Mouse (Mus musculus): ENCODE data around the gene Gm5901. TPM values are rescaled to one million over a fixed set of nuclear protein-coding genes. Genes with fewer than 3 reads are reported as not detected.
"Not testable (repeated sequence)": the region's sequence is repeated elsewhere in the genome, so short reads cannot be mapped to it uniquely, and the experiment has no call there.

Gm5901 gene
- not detected for polyA plus RNA-seq (2012; fragmentation: generic; extraction: Trizol)
- long read RNA-seq, experiment 1: 0 reads
- long read RNA-seq, experiment 2: 0 reads

GRCm38 (mm10) chr7:105374866-105375265, at the start of gene Gm5901:
Gene Gm5901 (plus strand): TSS chr7:105375038.
- TF ChIP-seq MYOG (IDR thresholded peaks at IDR 0.05; ENCODE audit: control insufficient read depth, extremely low read depth, insufficient read length) (no peak), CTCF (IDR thresholded peaks at IDR 0.05; ENCODE audit: control insufficient read depth, insufficient read depth, insufficient read length) (no peak), MYOD1 (IDR thresholded peaks at IDR 0.05; ENCODE audit: control insufficient read depth, insufficient read length, low read depth) (no peak), FOSL1 (IDR thresholded peaks at IDR 0.05; ENCODE audit: insufficient read depth, low read length, poor library complexity, severe bottlenecking) (no peak), CEBPB (IDR thresholded peaks at IDR 0.05; ENCODE audit: low read depth) (no peak), USF1 (IDR thresholded peaks at IDR 0.05; ENCODE audit: low read depth) (no peak), MAX (IDR thresholded peaks at IDR 0.05) (no peak)
- H3K27me3 ChIP-seq (ENCODE audit: control insufficient read depth, insufficient read depth, insufficient read length): no peaks in the 10 kb centered on the region
- no peaks in the 10 kb centered on the region for H3K79me3 ChIP-seq (ENCODE audit: low read depth)
- H3K36me3 ChIP-seq (ENCODE audit: control insufficient read depth, insufficient read depth): peaks cover 8% of the 10 kb centered on the region
- no peak within 1 kb of the TSS for H3ac ChIP-seq (ENCODE audit: control insufficient read depth, insufficient read length, low read depth)
- H3K4me3 ChIP-seq (ENCODE audit: insufficient read depth, poor library complexity, severe bottlenecking): no peak within 1 kb of the TSS
- no peaks in the 10 kb centered on the region for H3K79me2 ChIP-seq (ENCODE audit: control insufficient read depth, insufficient read depth)

DNA sequence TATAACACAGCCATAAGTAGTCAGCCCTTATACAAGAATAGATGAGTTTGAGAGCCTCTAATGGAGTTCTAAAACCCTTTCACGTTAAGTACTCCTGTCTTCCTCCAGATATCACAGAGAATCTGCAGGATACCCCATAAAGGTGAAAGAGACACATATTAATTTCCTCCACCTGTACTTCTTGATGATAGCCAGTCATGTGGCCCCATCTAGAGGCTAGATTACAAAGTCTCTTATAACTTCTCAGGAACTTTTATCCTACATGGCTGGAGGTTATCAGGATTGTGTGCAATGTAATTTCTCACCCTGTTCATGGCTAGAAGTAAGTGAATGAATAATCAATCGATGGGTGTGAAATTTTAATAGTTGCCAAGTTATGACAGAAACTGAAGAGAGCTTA, 49.5 kb upstream of the Gm5901 start:
- no peaks in the 10 kb centered on the region for H3K79me2 ChIP-seq (ENCODE audit: control insufficient read depth, insufficient read depth)
- no peaks in the 10 kb centered on the region for H3K36me3 ChIP-seq (ENCODE audit: control insufficient read depth, insufficient read depth)
- no peaks in the 10 kb centered on the region for H3K27me3 ChIP-seq (ENCODE audit: control insufficient read depth, insufficient read depth, insufficient read length)
- H3K79me3 ChIP-seq (ENCODE audit: low read depth): no peaks in the 10 kb centered on the region
- no peak overlapping the region for H3K4me3 ChIP-seq (ENCODE audit: insufficient read depth, poor library complexity, severe bottlenecking)
- H3ac ChIP-seq (ENCODE audit: control insufficient read depth, insufficient read length, low read depth): no peak overlapping the region
- TF ChIP-seq USF1 (IDR thresholded peaks at IDR 0.05; ENCODE audit: low read depth) (no peak), MYOD1 (IDR thresholded peaks at IDR 0.05; ENCODE audit: control insufficient read depth, insufficient read length, low read depth) (no peak), CEBPB (IDR thresholded peaks at IDR 0.05; ENCODE audit: low read depth) (no peak), MAX (IDR thresholded peaks at IDR 0.05) (no peak), MYOG (IDR thresholded peaks at IDR 0.05; ENCODE audit: control insufficient read depth, extremely low read depth, insufficient read length) (no peak), CTCF (IDR thresholded peaks at IDR 0.05; ENCODE audit: control insufficient read depth, insufficient read depth, insufficient read length) (no peak), FOSL1 (IDR thresholded peaks at IDR 0.05; ENCODE audit: insufficient read depth, low read length, poor library complexity, severe bottlenecking) (no peak)

DNA sequence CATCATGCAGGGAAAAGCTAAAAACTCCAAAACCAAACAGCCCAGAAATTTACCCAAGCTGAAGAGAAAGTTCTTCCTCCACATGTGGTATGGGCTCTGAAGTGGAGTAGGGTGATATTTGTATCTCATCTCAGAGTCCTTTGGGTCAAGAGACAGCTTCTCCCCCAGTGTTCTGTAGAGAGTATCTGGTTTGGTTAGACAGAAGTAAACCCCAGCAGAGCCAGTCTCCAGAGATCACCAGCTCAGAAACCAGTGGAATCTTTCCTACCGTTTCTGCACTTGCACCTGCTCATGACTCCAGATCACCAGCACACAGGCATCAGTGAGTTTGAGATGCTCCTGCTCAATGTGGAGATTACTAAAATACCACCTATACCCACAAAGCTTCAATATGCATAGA, 40.8 kb upstream of the Gm5901 start, which contains the start of gene Olfr690:
TSS of gene Olfr690 (minus strand) at position 101 of the 400 bp plus-strand sequence.
- Histone ChIP-seq H3ac (ENCODE audit: control insufficient read depth, insufficient read length, low read depth) (no peak within 1 kb of the TSS), H3K4me3 (ENCODE audit: insufficient read depth, poor library complexity, severe bottlenecking) (no peak within 1 kb of the TSS), H3K27me3 (ENCODE audit: control insufficient read depth, insufficient read depth, insufficient read length) (no peaks in the 10 kb centered on the region), H3K79me3 (ENCODE audit: low read depth) (no peaks in the 10 kb centered on the region), H3K36me3 (ENCODE audit: control insufficient read depth, insufficient read depth) (no peaks in the 10 kb centered on the region), H3K79me2 (ENCODE audit: control insufficient read depth, insufficient read depth) (no peaks in the 10 kb centered on the region)
- TF ChIP-seq MYOD1 (IDR thresholded peaks at IDR 0.05; ENCODE audit: control insufficient read depth, insufficient read length, low read depth) (no peak), USF1 (IDR thresholded peaks at IDR 0.05; ENCODE audit: low read depth) (no peak), CTCF (IDR thresholded peaks at IDR 0.05; ENCODE audit: control insufficient read depth, insufficient read depth, insufficient read length) (no peak), MYOG (IDR thresholded peaks at IDR 0.05; ENCODE audit: control insufficient read depth, extremely low read depth, insufficient read length) (no peak), FOSL1 (IDR thresholded peaks at IDR 0.05; ENCODE audit: insufficient read depth, low read length, poor library complexity, severe bottlenecking) (no peak), MAX (IDR thresholded peaks at IDR 0.05) (no peak), CEBPB (IDR thresholded peaks at IDR 0.05; ENCODE audit: low read depth) (no peak)

- H3K79me3 ChIP-seq (ENCODE audit: low read depth): no peaks in the 10 kb centered on the region
- no peak within 1 kb of the TSS for H3ac ChIP-seq (ENCODE audit: control insufficient read depth, insufficient read length, low read depth)
- no peaks in the 10 kb centered on the region for H3K79me2 ChIP-seq (ENCODE audit: control insufficient read depth, insufficient read depth)
- no peak within 1 kb of the TSS for H3K4me3 ChIP-seq (ENCODE audit: insufficient read depth, poor library complexity, severe bottlenecking)
- TF ChIP-seq MAX (IDR thresholded peaks at IDR 0.05) (no peak), CTCF (IDR thresholded peaks at IDR 0.05; ENCODE audit: control insufficient read depth, insufficient read depth, insufficient read length) (no peak), FOSL1 (IDR thresholded peaks at IDR 0.05; ENCODE audit: insufficient read depth, low read length, poor library complexity, severe bottlenecking) (no peak), MYOG (IDR thresholded peaks at IDR 0.05; ENCODE audit: control insufficient read depth, extremely low read depth, insufficient read length) (no peak), USF1 (IDR thresholded peaks at IDR 0.05; ENCODE audit: low read depth) (no peak), MYOD1 (IDR thresholded peaks at IDR 0.05; ENCODE audit: control insufficient read depth, insufficient read length, low read depth) (no peak), CEBPB (IDR thresholded peaks at IDR 0.05; ENCODE audit: low read depth) (no peak)
- H3K36me3 ChIP-seq (ENCODE audit: control insufficient read depth, insufficient read depth): no peaks in the 10 kb centered on the region
- no peaks in the 10 kb centered on the region for H3K27me3 ChIP-seq (ENCODE audit: control insufficient read depth, insufficient read depth, insufficient read length)
Observed at GRCm38 (mm10) chr7:105342170-105342569, 32.7 kb upstream of the Gm5901 start, which contains the start of gene Olfr691. Gene Olfr691 (minus strand): TSS chr7:105342270.

- TF ChIP-seq MAX (IDR thresholded peaks at IDR 0.05): no peak
- no peak for TF ChIP-seq CEBPB (IDR thresholded peaks at IDR 0.05; ENCODE audit: low read depth)
- TF ChIP-seq USF1 (IDR thresholded peaks at IDR 0.05; ENCODE audit: low read depth): no peak
- no peak for TF ChIP-seq MYOD1 (IDR thresholded peaks at IDR 0.05; ENCODE audit: control insufficient read depth, insufficient read length, low read depth)
- no peak for TF ChIP-seq FOSL1 (IDR thresholded peaks at IDR 0.05; ENCODE audit: insufficient read depth, low read length, poor library complexity, severe bottlenecking)
- TF ChIP-seq CTCF (IDR thresholded peaks at IDR 0.05; ENCODE audit: control insufficient read depth, insufficient read depth, insufficient read length): no peak
- TF ChIP-seq MYOG (IDR thresholded peaks at IDR 0.05; ENCODE audit: control insufficient read depth, extremely low read depth, insufficient read length): no peak
Observed at GRCm38 (mm10) chr7:105342752-105343151, 32.1 kb upstream of the Gm5901 start.

GRCm38 (mm10) chr7:105356064-105356463, 18.8 kb upstream of the Gm5901 start:
- not testable (repeated sequence) for H3ac ChIP-seq (ENCODE audit: control insufficient read depth, insufficient read length, low read depth); H3K36me3 ChIP-seq (ENCODE audit: control insufficient read depth, insufficient read depth); H3K79me3 ChIP-seq (ENCODE audit: low read depth); H3K27me3 ChIP-seq (ENCODE audit: control insufficient read depth, insufficient read depth, insufficient read length); H3K79me2 ChIP-seq (ENCODE audit: control insufficient read depth, insufficient read depth); H3K4me3 ChIP-seq (ENCODE audit: insufficient read depth, poor library complexity, severe bottlenecking)

More at GRCm38 (mm10) chr7:105342752-105343151, 32.1 kb upstream of the Gm5901 start:
- H3K79me3 ChIP-seq (ENCODE audit: low read depth): no peaks in the 10 kb centered on the region
- H3ac ChIP-seq (ENCODE audit: control insufficient read depth, insufficient read length, low read depth): no peak overlapping the region
- no peaks in the 10 kb centered on the region for H3K27me3 ChIP-seq (ENCODE audit: control insufficient read depth, insufficient read depth, insufficient read length)
- H3K79me2 ChIP-seq (ENCODE audit: control insufficient read depth, insufficient read depth): no peaks in the 10 kb centered on the region
- H3K36me3 ChIP-seq (ENCODE audit: control insufficient read depth, insufficient read depth): no peaks in the 10 kb centered on the region
- no peak overlapping the region for H3K4me3 ChIP-seq (ENCODE audit: insufficient read depth, poor library complexity, severe bottlenecking)

DNA sequence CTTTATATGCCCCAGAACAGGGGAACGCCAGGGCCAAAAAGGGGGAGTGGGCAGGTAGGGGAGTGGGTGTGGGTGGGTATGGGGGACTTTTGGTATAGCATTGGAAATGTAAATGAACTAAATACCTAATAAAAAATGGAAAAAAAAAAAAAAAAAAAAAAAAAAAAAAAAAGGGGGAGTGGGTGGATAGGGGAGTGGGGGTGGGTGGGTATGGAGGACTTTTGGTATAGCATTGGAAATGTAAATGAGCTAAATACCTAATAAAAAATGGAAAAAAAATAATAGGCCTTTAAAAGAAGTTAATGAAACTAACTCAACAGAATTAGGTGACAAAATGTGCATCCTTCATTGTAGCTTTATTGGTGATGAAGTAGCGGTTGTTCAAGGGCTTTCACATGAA, 18.4 kb upstream of the Gm5901 start:
- not testable (repeated sequence) for H3K27me3 ChIP-seq (ENCODE audit: control insufficient read depth, insufficient read depth, insufficient read length); H3K79me3 ChIP-seq (ENCODE audit: low read depth); H3K36me3 ChIP-seq (ENCODE audit: control insufficient read depth, insufficient read depth); H3K79me2 ChIP-seq (ENCODE audit: control insufficient read depth, insufficient read depth); H3K4me3 ChIP-seq (ENCODE audit: insufficient read depth, poor library complexity, severe bottlenecking); H3ac ChIP-seq (ENCODE audit: control insufficient read depth, insufficient read length, low read depth)

Measured in C2C12 (cell line).